8 mouse cellular contexts compared by ENCODE assay signal in genomic region chr2:18781296-18781695, GRCm38 (mm10).
"Had no signal": no experiment of that assay in that cellular context is flagged by ENCODE, and none has a peak within 500 bp of the region (broad histone marks: within the 10 kb centered on the region; RNA-seq: fewer than 3 reads in every experiment).

No protein-coding gene starts in this region.

- DNase-seq: kidney, postnatal 14 days; lung, embryonic 14.5 days; lung, postnatal 10 days; lung, postnatal 4 days; midbrain, embryonic 14.5 days; right cerebral cortex, adult 18-20 months; right cerebral cortex, postnatal 25 days; thymus, postnatal 4 days had no signal
